Mouse (Mus musculus) embryonic facial prominence, embryonic 15.5 days (tissue): ENCODE data around the gene Dhfr. TPM values are rescaled to one million over a fixed set of nuclear protein-coding genes. Genes with fewer than 3 reads are reported as not detected.

Source experiments
- ATAC-seq: fragments of 200-750 bp; cut with Nextera tagmentation; 2 replicates; pipeline ENCODE4 v1.8.0; 2017; ENCODE audit warnings: low read depth, moderate TSS enrichment; ENCODE audit not compliant: insufficient number of reproducible peaks, low FRiP score, low TSS enrichment
- H3K27ac ChIP-seq: fragments of 300-500 bp; sonication (generic); replicated peaks from 2 replicates; pipeline ENCODE4 v1.5.1; 2015; ENCODE audit warnings: mild to moderate bottlenecking, inconsistent platforms
- H3K27me3 ChIP-seq: fragments of 300-500 bp; sonication (generic); 2 replicates; pipeline ENCODE4 v1.6.1; 2015; ENCODE audit warnings: inconsistent platforms
- H3K36me3 ChIP-seq: fragments of 300-500 bp; sonication (generic); 2 replicates; pipeline ENCODE4 v1.6.1; 2015; ENCODE audit warnings: mild to moderate bottlenecking, inconsistent platforms
- H3K4me1 ChIP-seq: fragments of 300-500 bp; sonication (generic); 2 replicates; pipeline ENCODE4 v1.6.1; 2015; ENCODE audit warnings: inconsistent platforms
- H3K4me2 ChIP-seq: fragments of 300-500 bp; sonication (generic); replicated peaks from 2 replicates; pipeline ENCODE4 v1.6.1; 2015; ENCODE audit warnings: mild to moderate bottlenecking, inconsistent platforms
- H3K4me3 ChIP-seq: fragments of 300-500 bp; sonication (generic); replicated peaks from 2 replicates; pipeline ENCODE4 v1.5.1; 2015; ENCODE audit warnings: mild to moderate bottlenecking, inconsistent platforms
- H3K9ac ChIP-seq: fragments of 300-500 bp; sonication (generic); 2 replicates; pipeline ENCODE4 v1.6.1; 2015; ENCODE audit warnings: inconsistent platforms
- H3K9me3 ChIP-seq: fragments of 300-500 bp; sonication (generic); replicated peaks from 2 replicates; pipeline ENCODE4 v1.6.1; 2016; ENCODE audit warnings: inconsistent platforms
- WGBS: fragments of 180-500 bp; shearing (Covaris S2); methylation state at CpG from one replicate; pipeline ENCODE4 v1.1.7; 2015; 5-methylcytosine and 5-hydroxymethylcytosine counted together
- polyA plus RNA-seq: library from polyadenylated mRNA; unstranded; fragments of >200 nt; fragmentation: Nextera tagmentation; extraction: Ambion mirVana; gene quantifications from 2 replicates; pipeline ENCODE4 v1.2.1, GENCODE M21; 2015

Dhfr gene
- 12.1 and 12.3 TPM in 2 replicates for polyA plus RNA-seq

GRCm38 (mm10) chr13:92354456-92355271 lies at the start of gene Dhfr, which contains the start of gene Msh3:
Gene Dhfr (plus strand): TSS chr13:92354726.
Gene Msh3 (minus strand): TSS chr13:92355003.
- Histone ChIP-seq H3K4me2 (peak within 1 kb of the TSS; percentile 90), H3K4me1 (peaks cover 23% of the 10 kb centered on the region), H3K9ac (peak within 1 kb of the TSS; percentile 70), H3K36me3 (peaks cover 5% of the 10 kb centered on the region; the same call in 1 of the 2 replicates), H3K27ac (peak within 1 kb of the TSS; percentile 96), H3K27me3 (no peaks in the 10 kb centered on the region), H3K4me3 (peak within 1 kb of the TSS; percentile 84), H3K9me3 (no peaks in the 10 kb centered on the region)
- ATAC-seq: peak; percentile 97
- under 1% methylated on average over 76 of the region's 76 CpGs for WGBS

DNA sequence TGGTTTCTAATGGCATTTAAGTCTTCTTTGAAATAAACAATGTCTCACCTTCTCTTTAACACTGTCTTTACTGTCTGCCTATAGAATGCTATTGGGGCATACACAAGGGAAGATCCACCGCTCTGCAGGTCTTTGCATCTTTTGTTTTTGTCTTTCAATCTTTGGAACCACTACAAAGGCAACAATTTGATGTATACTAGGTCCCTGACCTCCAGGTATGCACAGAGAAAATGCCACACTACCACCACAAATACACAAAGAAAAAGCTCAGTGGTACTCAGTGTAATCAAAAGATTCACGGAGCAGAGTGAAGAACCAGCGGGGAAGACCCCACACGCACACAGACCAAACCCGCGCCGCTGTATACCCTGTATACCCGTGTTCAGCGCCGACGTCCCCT lies 48.8 kb upstream of the Dhfr start, which contains the start of gene Gm20379:
Gene Gm20379 (plus strand): TSS at position 301 of the 400 bp plus-strand sequence.
- Histone ChIP-seq H3K9me3 (no peaks in the 10 kb centered on the region), H3K4me3 (no peak within 1 kb of the TSS), H3K27ac (no peak within 1 kb of the TSS), H3K4me2 (no peak within 1 kb of the TSS), H3K36me3 (peaks cover 21% of the 10 kb centered on the region), H3K4me1 (no peaks in the 10 kb centered on the region), H3K27me3 (no peaks in the 10 kb centered on the region), H3K9ac (no peak within 1 kb of the TSS)
- 97% methylated on average over 11 of the region's 11 CpGs for WGBS
- ATAC-seq: no peak

DNA sequence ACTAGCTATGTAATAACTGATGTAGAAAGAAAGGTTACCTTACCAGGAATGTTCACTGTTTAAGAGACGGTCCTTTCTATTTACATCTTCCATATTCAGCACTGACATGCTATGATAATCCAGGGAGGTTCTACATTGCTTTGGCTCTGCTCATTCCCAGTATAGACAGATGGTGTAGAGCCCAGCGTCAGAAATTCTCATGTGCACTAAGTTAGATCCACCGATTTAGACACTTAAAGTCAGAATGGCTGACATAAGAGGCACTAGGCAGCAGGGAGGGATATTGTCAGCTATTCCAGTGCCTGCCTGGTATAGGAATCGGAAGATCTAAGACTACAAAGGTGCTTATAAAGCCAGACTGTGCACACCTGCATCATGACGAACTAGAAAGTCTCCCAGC lies 39.9 kb upstream of the Dhfr start:
- Histone ChIP-seq H3K4me1 (no peaks in the 10 kb centered on the region), H3K9ac (no peak overlapping the region), H3K27me3 (no peaks in the 10 kb centered on the region), H3K4me2 (no peak overlapping the region), H3K36me3 (0 out of 2 replicates have a peak, but pooled peaks cover 3% of the 10 kb centered on the region), H3K9me3 (no peaks in the 10 kb centered on the region), H3K4me3 (no peak overlapping the region), H3K27ac (no peak overlapping the region)
- ATAC-seq: no peak
- WGBS: 80% methylated on average over 5 of the region's 5 CpGs

- H3K4me2 ChIP-seq: no peak overlapping the region
- ATAC-seq: no peak
- no peaks in the 10 kb centered on the region for H3K27me3 ChIP-seq
- H3K4me3 ChIP-seq: no peak overlapping the region
- no peak overlapping the region for H3K9ac ChIP-seq
- no peaks in the 10 kb centered on the region for H3K4me1 ChIP-seq
- 48% methylated on average over 5 of the region's 5 CpGs for WGBS
- no peaks in the 10 kb centered on the region for H3K9me3 ChIP-seq
- H3K36me3 ChIP-seq: no peaks in the 10 kb centered on the region
- H3K27ac ChIP-seq: no peak overlapping the region
Measured at GRCm38 (mm10) chr13:92320770-92321169, 33.8 kb upstream of the Dhfr start.

- ATAC-seq: no peak
- H3K27ac ChIP-seq: no peak overlapping the region
- no peaks in the 10 kb centered on the region for H3K9me3 ChIP-seq
- no peaks in the 10 kb centered on the region for H3K4me1 ChIP-seq
- no peaks in the 10 kb centered on the region for H3K36me3 ChIP-seq
- H3K27me3 ChIP-seq: no peaks in the 10 kb centered on the region
- H3K9ac ChIP-seq: no peak overlapping the region
- H3K4me3 ChIP-seq: no peak overlapping the region
- WGBS: 72% methylated on average over 5 of the region's 5 CpGs
- no peak overlapping the region for H3K4me2 ChIP-seq
Measured at GRCm38 (mm10) chr13:92326030-92326429, 28.5 kb upstream of the Dhfr start.

DNA sequence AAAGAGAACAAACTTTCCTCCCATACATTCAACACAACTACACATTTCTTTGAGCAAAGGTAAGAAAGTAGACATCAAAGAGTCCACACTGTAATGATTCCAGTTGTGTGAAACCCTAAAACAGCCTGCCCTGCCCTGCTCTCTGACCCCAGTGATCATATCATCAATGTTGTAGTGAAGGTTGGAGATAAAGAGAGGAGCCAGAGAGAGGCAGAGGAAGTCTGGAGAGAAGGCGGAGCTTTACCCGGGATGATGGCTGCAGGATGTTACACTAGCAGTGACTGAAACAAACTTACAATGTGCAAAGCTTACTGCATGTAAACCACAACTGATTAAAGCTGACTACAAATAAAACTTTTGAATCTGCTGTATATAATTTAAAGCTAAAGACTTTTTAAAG lies 26.5 kb upstream of the Dhfr start:
- H3K4me2 ChIP-seq: no peak overlapping the region
- no peaks in the 10 kb centered on the region for H3K9me3 ChIP-seq
- H3K27me3 ChIP-seq: no peaks in the 10 kb centered on the region
- ATAC-seq: no peak
- 0 out of 2 replicates have a peak, but pooled peaks cover 3% of the 10 kb centered on the region for H3K36me3 ChIP-seq
- H3K4me1 ChIP-seq: no peaks in the 10 kb centered on the region
- no peak overlapping the region for H3K4me3 ChIP-seq
- no peak overlapping the region for H3K27ac ChIP-seq
- WGBS: 78% methylated on average over 2 of the region's 2 CpGs
- no peak overlapping the region for H3K9ac ChIP-seq

DNA sequence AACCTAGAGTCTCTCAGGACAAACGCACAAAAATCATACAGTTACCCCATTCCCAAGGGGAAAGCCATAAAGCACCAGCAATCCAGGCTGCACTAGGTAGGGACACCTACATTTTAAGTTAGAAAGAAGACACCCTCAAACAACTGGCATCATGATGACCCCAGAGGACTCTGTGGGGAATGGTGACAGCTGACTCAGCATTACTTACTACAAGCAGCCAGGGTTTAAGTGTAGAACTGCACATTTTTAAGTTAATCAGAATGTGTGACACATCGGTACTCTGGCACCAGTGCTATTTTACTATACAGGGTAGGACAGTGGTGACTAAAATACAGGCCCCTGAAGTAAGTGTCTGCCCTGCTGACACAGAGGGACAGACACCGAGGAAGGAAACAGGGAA lies 23.9 kb upstream of the Dhfr start:
- no peak overlapping the region for H3K4me2 ChIP-seq
- no peak overlapping the region for H3K4me3 ChIP-seq
- no peak overlapping the region for H3K9ac ChIP-seq
- no peaks in the 10 kb centered on the region for H3K27me3 ChIP-seq
- no peaks in the 10 kb centered on the region for H3K9me3 ChIP-seq
- WGBS: 86% methylated on average over 3 of the region's 3 CpGs
- 0 out of 2 replicates have a peak, but pooled peaks cover 3% of the 10 kb centered on the region for H3K36me3 ChIP-seq
- no peaks in the 10 kb centered on the region for H3K4me1 ChIP-seq
- ATAC-seq: no peak
- no peak overlapping the region for H3K27ac ChIP-seq

DNA sequence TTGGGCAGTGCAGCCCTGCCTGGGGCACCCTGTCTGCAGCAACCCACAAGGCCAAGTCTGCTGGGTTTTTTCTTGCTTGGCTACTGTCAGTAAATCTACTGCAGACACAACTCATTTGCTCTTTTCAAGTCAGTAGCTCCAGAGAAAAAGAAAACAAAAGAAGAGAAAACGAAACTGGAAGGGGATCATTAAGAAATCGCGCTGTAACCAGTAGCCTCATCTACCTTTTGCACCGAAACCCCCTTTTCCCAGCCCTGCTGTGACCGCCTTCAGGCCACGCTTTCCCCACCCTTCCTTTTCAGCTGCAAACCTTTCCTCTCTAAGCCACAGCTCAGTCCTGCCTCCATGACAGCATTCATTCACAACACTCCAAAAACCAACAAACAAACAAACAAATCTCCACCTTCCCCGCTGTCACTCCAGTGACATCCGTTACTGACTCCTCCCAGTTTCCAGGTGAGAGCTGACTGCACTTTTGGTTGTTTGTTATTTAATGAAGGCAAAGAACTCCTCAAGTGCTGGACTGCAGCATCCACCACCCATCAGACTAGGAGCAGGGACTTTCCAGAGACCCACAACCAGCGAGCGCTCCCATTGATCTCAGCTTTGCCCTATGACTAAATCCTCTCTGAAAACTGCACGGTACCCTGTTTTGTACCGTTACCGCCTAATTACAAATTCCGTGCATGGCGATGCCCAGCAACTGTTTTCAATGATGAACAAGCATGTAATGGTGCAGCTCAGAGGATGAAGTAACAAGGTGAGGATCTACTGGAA lies 22.2 kb upstream of the Dhfr start:
- Histone ChIP-seq H3K27ac (no peak overlapping the region), H3K9ac (no peak overlapping the region), H3K9me3 (no peaks in the 10 kb centered on the region), H3K4me3 (no peak overlapping the region), H3K4me2 (no peak overlapping the region), H3K36me3 (0 out of 2 replicates have a peak, but pooled peaks cover 3% of the 10 kb centered on the region), H3K4me1 (no peaks in the 10 kb centered on the region), H3K27me3 (no peaks in the 10 kb centered on the region)
- 77% methylated on average over 15 of the region's 15 CpGs for WGBS
- no peak for ATAC-seq

DNA sequence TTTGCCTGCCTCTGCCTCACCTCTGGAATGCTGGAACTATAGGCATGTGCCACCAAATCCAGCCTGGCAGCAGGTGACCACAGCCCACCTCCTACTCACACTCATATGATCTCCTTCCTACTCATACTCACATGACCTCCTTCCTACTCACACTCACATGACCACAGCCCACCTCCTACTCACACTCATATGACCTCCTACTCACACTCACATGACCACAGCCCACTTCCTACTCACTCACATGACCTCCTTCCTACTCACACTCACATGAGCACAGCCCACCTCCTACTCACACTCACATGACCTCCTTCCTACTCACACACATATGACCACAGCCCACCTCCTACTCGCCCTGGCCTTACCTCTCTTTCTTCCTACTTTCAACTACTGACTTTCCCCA lies 17.7 kb upstream of the Dhfr start:
- Histone ChIP-seq H3K9me3 (no peaks in the 10 kb centered on the region), H3K4me3 (no peak overlapping the region), H3K36me3 (peaks cover 6% of the 10 kb centered on the region; the same call in 1 of the 2 replicates), H3K27ac (no peak overlapping the region), H3K9ac (no peak overlapping the region), H3K27me3 (no peaks in the 10 kb centered on the region), H3K4me2 (no peak overlapping the region), H3K4me1 (no peaks in the 10 kb centered on the region)
- WGBS: 90% methylated on average over 1 of the region's 1 CpGs
- ATAC-seq: no peak

GRCm38 (mm10) chr13:92337773-92338462 lies 16.6 kb upstream of the Dhfr start:
- Histone ChIP-seq H3K36me3 (peaks cover 9% of the 10 kb centered on the region; the same call in 1 of the 2 replicates), H3K9ac (no peak overlapping the region), H3K27ac (no peak overlapping the region), H3K4me3 (no peak overlapping the region), H3K4me2 (no peak overlapping the region), H3K27me3 (no peaks in the 10 kb centered on the region), H3K4me1 (no peaks in the 10 kb centered on the region), H3K9me3 (no peaks in the 10 kb centered on the region)
- 75% methylated on average over 6 of the region's 6 CpGs for WGBS
- ATAC-seq: no peak

GRCm38 (mm10) chr13:92339787-92340186 lies 14.7 kb upstream of the Dhfr start:
- Histone ChIP-seq H3K36me3 (peaks cover 28% of the 10 kb centered on the region), H3K4me2 (no peak overlapping the region), H3K9ac (no peak overlapping the region), H3K9me3 (no peaks in the 10 kb centered on the region), H3K27ac (no peak overlapping the region), H3K27me3 (no peaks in the 10 kb centered on the region), H3K4me1 (no peaks in the 10 kb centered on the region), H3K4me3 (no peak overlapping the region)
- ATAC-seq: no peak
- 87% methylated on average over 3 of the region's 3 CpGs for WGBS
